Mouse (Mus musculus): Measurements from ENCODE around the gene Slco3a1.

Slco3a1 gene

DNA sequence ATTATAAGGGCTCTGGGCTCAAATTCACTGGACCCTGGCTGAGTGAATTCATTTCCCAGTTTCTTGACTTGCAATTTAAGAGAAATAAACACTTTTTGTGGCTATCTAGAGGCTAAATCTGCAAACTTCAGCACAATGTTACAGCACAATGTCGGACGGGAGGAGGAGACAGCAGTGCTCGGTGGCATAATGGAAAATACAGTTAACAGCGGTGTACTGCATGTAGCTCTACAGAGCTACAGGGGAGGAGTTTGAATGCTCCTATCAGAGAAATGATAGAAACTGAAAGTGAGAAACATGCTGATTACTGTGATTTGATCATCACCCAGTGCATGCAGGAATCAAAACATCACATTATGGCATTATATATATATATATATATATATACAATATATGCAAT lies 68.5 kb downstream of the Slco3a1 start:
- DNase-seq (ENCODE audit: low read depth): peak; percentile 82

DNA sequence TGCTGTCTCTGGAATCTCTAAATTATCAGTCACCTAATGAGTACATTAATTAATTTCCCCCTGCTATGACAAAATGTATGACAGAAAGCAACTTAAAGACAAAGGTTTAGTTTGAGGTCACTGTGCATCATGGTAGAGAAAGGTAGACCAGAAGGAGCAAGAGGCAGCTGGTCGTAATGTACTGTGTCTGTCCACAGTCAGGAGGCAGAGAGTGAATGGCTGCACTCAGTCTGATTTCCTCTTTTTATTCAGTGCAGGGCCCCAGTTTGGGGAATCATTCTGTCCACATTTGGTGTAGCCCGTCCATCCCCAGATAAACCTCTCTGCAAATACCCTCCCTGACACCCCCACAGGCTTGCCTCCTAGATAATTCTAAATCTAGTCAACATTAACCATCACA lies 68.9 kb downstream of the Slco3a1 start:
- no peak for DNase-seq (ENCODE audit: low read depth)

DNA sequence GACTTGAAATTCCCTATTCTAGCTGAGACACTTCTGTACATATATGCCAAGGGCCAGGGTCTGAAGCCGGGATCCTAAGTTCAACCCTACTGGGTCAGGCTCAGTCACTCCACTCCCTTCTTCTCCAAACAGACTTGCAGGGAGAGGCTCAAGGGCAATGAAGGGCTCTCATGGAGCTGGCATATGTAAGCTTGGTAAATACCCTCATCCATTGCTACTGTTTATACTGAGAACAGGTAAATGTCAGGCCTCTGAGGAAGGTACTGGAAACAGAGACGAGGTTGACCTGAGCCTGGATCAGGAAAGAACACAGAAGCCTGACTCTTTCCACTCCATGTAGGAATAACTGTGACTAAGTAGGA lies 70.6 kb downstream of the Slco3a1 start:
- no peak for DNase-seq (ENCODE audit: low read depth)

DNA sequence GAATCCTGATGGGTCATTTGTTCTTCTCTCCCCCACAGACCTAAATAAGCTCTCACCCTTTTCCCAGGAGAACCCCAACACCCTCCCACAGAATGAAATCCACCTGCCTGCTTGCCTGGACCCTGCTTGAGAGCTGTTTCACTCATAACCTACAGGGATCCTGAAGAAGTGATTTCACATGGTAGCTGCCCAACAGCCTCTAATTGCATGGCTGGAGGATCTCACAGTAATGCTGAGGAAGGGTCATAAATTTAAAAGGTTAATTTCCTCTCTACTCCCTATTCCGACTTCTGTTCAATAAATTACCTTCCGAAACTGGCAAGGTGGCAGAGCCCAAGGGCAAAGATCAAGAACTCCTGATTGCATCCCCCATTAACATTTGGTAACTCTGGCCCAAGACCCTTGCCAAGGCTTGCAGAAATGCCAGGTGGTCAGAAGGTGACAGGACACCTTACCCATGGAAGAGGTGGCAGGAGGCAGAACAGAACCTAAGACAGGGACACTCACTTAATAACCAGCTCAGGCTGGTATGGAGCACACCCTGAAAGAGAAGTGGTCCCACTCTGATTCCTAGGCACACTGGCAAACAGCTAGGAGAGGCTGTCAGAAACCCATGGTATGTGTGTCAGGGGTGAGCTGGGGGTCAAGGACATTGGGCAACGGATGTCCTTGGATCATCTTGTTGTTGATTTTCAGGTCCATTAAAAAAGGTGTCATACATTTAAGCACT lies 71.1 kb downstream of the Slco3a1 start:
- DNase-seq (ENCODE audit: low read depth): no peak

DNA sequence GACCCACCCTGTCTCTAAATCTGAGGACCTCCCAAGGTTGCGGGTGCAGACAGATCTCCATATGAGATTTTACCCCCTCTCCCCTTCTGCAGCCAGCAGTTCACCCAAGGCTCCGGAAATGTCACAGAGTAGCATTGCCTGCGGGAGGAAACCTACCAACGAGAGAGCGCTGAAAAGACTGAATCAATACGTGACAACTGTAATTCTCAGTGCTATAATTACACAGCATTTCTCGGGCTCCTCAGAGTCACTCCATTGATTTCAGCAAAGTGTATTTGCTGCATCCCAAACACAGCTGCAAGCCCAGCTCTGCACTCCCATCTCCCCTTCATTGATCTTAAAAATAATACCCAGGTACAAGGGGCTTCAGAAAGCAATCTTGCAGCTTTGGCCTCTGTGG lies 82.8 kb downstream of the Slco3a1 start:
- DNase-seq (ENCODE audit: low read depth): no peak

DNA sequence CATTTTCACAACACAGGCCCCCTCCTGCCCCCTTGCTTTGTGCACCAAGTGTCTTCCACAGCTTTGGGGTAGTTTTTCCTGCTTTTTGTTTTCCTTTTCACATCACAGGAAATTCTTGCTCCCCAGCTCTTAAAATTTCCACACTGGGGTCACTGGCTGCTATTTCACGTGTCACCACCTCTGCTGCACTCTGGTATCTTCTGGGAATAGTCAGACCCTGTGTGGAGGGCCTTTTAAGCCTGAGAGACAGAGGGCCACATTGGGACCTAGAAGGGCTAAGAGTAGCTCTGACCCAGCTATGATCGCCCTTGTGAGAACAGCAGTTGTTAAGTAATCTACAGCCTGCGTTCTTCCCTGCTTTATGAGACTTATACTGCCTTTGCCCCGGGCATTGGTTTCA lies 87.7 kb downstream of the Slco3a1 start:
- DNase-seq (ENCODE audit: low read depth): no peak

DNA sequence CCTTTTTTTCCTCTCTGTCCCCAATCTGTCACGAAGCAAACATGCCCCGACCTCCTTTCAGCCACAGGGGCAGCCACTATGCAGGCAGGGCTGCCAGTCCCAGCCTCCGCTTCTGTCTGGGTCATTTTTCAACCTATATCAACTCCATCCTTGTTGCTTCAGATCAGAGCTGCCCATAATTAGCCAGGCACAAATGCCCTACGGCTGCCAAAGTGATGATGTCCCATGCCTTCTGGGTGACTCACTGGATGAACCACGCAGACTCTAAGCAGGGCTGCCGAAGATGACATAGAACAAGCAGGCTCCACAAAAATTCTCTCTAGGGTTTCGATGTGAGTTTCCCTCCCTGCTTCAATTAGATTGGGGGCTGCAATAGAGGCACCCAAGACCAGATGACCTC lies 89.9 kb downstream of the Slco3a1 start:
- no peak for DNase-seq (ENCODE audit: low read depth)

DNA sequence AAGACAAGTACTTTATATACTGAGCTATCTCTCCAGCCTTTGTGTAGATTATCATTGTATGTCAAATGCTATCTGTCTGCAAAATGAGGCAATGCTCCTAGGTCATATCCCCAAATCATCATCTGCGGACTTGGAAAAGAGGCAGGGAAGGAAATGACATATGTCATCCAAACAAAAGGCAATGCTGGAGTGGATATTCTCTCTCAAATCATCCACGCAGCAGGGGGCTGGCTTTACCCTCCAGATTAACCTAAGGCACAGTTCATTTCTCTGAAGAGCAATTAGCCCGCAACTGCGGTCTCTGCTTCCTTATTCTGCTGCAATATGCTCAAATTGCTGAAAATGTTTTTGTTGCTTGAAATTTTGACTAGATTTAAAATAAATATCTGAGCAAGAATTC lies 92.1 kb downstream of the Slco3a1 start:
- no peak for DNase-seq (ENCODE audit: low read depth)

DNA sequence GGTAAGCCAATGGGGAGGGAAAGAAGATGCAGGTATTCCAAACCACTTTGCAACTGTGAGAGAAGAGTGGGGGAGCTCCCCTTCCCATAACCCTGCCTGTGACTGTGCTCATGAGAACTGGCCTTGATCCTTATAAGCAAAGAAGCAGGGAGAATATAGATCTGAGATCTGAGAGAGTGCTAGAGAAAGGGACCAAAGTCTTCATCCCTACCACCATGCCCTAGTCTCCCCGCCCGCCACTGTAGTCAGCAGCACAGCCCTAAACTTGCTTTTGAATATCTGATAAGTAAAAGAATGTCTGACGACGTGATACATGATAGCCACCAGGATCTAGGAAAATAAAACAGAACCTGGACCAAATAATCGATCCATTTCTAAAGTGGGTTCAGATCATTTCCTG lies 92.8 kb downstream of the Slco3a1 start:
- no peak for DNase-seq (ENCODE audit: low read depth)

DNA sequence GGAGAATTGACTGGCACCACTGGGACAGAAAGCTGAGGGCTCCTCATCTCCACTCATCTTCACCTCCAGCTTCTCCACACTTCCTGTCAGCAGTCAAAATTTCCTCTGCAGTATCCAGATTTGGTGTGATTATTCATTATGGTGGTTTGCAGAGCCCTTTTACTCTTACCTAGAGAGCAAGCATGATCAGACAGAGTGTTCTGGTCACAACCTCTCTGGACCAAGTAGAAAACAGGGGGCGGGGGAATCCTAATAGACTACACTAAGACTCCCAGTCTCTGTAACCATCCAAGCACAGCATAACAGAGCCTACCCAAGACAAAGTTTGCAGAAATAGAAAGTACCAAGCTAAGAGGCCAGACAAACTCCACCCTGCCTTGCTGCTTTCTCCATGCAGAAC lies 93.4 kb downstream of the Slco3a1 start:
- no peak for DNase-seq (ENCODE audit: low read depth)

DNA sequence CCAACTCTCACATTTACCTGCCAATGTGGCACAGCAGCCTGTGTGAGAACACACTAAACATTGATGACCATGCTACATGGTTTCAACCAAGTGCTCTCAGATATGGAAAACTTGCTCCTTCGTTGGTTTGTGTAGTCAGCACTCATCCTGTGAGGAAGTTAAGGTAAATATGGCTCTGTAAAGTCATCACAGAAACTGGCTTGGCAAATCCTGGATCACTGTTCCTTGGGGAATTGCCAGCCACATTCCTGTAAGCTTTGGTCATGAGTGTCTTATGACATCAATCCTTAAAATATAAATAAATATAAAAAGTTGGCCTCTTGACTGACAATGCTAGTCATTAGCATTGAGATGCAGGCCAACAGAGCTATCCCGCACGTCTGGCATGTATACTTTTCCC lies 94.8 kb downstream of the Slco3a1 start:
- DNase-seq (ENCODE audit: low read depth): no peak

DNA sequence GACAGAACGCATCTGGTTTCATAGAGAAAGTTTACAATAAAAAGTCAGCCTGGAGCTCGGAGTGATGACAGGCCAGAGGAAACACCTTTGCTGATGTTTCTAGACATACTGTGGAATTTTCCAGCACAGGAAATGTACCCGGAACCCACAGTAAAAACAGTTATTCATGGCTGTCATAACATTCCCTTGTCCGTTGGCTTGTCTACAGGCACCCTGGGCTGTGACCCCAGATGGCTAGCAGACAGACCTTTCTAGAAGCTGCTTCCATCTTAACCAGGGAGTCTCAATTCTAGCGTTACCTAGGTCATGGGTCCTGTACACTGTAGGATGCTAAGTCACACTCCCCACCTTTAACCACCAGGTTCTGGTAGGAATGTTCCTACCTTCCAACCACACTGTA lies 95.3 kb downstream of the Slco3a1 start:
- DNase-seq (ENCODE audit: low read depth): peak; percentile 7

DNA sequence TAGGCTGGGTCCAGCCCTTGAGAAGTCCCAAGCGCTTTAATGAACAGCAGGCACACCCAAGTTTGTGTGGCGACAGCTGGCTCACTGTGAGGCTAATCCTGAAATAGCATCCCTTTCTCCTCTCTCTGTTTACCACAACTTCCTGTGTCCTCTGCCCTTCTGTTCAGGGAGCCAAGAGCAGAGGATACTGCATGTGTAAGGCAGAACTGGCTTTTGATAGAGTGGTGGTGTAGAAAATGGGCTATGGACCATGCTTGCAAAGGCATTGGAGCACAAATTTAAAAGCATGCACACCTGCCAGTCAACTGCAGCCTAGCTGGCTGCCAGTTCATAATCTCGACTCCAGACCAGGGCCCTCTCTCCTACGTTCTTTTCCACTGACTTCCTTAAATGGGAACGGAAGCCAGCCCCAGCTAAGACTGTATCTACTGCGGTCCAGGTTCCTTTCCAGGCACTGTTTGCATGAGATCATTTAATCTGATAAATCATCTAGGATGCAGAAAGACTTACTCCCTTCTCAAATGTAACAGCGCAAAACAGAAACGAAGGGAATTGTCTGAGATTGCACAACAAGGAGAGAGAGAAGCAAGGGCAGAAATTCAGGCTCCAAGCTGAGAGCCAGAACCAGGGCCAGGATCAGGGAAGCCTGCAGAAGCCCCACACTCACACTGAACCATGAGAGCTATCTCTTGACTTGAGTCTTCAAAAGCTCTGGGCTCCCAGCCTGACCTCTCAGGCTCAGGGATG lies 95.9 kb downstream of the Slco3a1 start:
- DNase-seq (ENCODE audit: low read depth): no peak

DNA sequence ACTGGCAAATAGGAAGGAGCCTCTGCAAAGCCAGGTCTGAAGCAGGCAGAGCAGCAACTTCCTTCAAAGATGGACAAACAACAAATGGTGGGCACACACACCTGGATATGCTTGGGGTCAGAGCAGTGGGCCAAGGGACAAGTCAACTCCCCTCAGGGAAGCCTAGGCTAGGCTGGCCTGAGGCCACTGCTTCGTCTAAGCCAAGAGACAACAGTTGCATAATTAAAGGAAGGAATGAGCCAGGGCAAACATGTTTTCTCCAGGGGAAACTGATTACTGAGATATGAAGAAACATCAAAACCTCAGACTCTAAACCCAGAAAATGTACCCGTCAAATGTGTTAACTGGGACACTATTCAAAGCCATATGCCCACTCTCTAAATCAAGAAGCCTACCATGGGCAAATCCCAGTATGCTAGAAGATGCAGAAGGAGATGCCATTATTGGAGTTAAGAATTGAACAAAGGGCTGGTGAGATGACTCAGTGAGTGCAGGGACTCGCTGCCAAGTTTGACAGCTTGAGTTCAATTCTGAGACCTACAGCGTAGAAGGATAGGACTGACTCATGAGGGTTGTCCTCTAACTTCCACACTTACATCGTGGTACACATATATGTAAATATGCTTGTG lies 97.1 kb downstream of the Slco3a1 start:
- DNase-seq (ENCODE audit: low read depth): no peak

DNA sequence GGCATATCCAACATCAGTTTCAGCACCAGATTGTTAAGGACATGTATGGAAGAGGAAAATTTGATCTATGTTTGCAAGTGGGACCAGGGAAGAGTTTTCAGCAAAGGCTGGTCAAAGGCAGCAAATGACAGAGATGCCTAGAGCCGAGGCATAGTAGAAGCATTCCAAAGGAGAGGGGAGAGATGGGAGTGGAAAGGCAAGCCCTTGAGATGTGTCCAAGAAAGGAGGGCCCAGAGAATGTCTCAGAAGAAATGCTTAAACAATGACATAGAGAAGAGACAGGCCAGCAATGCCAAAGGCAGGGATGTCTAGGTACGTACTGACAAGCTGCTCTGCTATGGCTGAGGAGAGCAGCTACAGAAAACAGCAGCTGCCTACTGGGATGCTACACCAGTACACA lies 97.8 kb downstream of the Slco3a1 start:
- no peak for DNase-seq (ENCODE audit: low read depth)

DNA sequence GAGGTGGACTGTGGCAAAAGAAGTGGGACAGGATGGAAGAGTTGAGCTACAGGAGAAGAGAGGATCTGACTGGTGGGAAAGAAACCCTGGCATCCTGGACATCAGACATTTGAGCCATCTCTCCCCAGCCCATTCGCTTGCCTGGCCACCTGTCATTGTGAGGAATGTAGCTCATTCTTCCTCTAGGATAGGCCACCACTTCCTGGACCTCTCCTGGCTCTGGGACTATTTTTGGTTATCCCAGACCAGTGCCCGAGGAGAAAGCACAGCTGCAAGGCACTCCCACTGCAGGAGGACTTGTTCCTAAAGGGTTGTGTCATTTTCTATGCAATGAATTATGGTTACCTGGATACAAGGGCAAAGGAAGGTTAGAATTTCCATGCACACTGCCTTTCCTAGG lies 103.5 kb downstream of the Slco3a1 start:
- no peak for DNase-seq (ENCODE audit: low read depth)

DNA sequence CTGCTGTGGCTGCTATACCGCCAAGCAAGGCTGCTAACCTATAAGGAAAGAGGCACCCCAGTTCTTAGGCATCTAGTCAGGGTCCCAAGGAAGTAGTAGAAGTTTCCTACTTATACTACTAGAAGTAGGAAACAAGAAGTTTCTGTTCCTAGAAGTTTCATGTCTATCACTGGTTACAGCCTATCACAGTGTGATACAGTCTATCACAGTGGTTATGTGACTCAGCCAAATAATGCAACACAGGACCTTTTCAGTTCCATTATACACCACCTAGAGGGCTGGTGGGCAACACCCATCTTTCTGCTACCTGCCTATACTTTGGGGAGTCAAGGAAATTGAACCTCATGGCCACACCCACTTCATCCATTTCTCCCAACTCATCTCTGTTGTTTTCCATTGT lies 104.8 kb downstream of the Slco3a1 start:
- no peak for DNase-seq (ENCODE audit: low read depth)

DNA sequence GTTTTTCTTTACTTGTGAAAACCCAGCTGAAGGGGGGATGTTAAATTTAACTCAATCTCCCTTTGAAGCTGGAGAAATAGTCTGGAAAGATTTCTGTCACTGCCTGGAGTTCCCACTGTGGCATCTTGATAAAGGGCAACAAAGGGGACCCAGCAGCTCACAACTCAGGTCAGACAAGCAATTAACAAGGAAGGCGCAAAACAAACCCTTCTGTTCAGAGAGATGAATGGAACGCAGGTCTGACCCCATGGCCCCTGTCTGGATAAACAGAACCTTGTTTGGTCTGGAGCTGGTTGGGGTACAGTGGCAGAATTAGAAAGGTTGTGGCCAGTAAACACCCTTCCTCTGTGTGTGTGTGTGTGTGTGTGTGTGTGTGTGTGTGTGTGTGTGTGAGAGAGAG lies 106.8 kb downstream of the Slco3a1 start:
- no peak for DNase-seq (ENCODE audit: low read depth)

DNA sequence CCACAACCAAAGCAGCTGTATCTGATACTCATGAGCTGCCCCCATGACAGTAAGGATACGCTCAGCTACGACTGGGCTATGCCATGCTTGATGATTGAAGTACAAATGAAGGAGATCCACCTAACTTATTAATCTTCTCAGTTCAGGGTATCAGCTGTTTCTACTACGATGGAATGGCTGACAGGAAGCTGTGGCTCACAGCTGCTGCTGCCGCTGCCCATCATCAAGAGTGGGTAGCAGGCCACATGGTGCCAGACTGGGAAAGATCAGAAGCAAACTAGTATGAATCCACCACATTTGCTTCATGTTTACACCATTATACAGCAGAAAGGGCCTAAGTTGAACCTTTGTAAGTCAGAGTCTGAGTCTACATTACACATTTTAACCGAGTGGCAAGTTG lies 109.4 kb downstream of the Slco3a1 start:
- DNase-seq (ENCODE audit: low read depth): no peak

DNA sequence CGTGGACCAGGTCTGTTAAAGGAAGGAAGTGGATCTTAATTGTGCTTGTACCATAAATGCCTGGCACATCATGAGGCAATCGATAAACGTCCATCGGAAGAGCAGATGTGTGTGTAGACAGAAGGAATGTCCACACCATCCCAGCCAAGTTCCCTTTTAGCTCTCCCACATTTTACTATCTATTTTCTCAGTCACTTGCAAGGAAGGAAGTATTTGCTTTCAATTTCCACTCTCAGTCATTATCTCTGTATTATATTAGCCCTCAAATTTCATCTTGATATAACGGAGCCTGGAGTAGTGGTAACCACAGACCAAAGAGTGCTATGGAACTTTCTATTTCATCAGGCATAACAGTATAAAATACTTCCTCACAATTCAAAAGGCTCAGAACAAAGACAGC lies 112.2 kb downstream of the Slco3a1 start:
- no peak for DNase-seq (ENCODE audit: low read depth)

DNA sequence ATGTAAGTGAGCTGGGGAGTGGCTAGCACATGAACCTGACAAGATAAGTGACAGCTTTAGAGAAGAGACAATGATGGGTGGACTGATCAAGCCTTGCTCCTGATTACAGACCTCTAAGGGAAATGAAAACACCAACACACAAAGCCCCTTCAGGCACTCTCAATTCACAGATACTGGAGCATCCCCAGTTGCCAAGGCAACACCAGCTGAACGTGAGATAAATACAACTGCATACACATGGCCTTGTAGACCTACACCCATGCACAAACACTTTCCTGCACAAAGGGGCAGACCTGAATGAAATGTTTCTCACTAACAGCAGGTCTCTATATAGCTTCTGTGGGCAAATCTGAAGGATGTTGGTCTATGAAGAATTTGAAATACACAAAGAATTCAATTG lies 117.0 kb downstream of the Slco3a1 start:
- no peak for DNase-seq (ENCODE audit: low read depth)

DNA sequence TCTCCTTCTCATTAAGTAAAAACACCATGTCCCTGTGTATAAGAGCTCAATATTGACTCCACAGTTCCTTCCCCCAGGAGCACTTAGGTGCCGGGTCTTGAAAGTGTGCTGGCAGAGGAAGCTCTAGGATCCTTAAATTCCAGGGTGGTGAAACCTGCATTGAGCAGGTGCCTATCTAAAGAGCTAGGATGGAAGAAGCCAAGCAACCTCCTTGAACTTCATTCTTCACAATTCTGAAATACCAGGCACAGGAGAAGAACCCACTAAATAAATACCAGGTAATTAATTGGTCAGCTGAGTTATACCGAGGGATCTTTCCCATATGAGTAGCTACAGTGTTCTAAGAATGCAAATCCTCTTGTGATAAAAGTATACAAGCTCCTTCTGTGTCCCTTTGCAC lies 117.9 kb downstream of the Slco3a1 start:
- DNase-seq (ENCODE audit: low read depth): no peak

DNA sequence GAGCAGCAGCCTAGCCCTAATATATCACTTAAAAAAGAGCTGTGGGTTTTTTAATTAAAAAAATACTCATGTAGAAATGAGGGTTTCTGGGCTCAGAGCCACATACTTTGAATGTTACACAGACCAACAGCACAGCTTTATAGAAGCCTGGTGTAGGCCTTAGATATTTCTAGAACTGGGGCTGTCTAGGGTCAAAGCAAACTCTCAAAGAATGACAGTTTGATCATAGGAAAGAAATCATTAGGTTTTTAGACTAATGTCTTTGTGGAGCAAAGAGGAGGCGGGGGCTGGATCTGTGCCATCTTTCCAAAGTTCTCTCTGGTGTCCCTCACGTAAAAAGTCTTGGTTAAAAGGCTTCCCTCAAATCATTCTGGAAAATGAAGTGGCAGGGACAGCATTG lies 121.6 kb downstream of the Slco3a1 start:
- no peak for DNase-seq (ENCODE audit: low read depth)

DNA sequence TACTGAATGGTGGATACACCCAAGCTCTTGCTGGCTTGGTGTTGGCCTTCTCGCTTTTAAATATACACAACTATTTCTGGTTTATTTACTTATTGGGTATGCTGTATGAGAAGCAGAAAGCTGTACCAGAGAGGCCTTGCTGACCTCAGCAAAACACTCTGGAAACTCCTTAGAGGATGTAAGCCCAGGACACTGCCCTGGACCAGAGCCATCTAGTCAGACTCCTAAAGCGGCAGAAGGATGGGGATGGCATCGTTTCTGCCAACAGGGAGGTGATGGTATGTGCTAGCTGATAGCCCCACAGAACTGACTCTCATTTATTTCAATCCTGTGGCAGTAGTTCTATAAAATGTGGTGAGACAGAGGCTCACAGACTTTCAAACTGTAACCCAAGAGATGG lies 125.3 kb downstream of the Slco3a1 start:
- no peak for DNase-seq (ENCODE audit: low read depth)
